Mouse (Mus musculus): Measurements from ENCODE around the gene Cryba4.

Cryba4 gene

DNA sequence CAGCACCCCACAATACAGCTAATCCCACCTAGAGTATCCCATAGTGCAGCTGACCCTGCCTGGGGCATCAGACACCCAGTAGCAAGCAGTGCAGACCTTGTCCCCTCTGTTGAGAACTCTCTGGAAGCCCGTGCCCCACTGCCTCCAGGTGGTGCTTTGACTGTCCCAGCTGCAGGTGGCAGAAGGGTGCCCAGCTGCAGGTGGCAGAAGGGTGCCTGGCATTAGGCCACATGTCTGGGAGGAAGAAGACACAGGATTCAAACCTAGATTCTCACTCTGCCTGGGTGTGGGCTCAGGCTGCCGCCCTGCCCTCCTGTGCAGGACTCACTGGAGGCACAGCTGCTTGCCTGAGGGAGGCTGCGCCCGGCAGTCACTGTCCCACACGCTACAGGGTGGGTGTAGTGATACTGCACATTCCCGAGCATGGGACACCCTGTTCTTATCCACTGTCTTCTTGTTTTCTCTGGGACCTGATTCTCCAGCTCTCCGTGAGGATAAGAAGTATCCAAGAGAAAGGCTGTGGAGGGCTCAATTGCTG lies 33.3 kb upstream of the Cryba4 start:
- DNase-seq, result no peak

GRCm38 (mm10) chr5:112284203-112284582 lies 31.9 kb upstream of the Cryba4 start:
- no peak for DNase-seq

DNA sequence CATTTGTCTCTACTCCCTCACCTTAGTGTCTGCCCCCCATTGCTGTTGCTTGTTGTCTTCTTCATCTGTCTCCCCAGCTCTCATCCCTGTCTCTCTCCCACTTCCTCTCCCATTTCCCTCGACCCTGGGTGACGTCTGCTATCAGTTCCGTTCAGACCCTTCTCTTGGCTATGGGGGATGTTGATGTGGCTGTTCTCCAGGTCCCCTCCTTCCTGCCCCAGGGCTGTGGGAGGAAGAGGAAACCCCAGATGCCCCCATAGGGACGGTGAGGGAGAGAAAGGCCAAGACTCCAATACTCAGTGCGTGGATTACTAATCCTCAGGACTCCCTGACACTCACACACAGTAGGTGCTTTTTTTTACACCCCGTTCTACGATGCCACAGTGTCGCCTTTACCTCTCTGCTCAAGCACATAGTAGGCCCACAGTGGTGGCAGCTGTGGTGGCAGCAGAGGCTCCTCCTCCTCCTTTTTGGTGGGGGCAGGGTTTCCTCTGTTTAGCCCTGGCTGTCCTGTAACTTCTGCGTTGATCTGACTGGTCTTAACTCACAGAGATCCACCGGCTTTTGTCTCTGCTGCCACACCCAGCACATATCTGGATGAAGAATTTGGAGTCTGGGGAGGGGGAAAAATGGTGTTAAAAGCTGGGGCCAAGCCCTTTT lies 31.4 kb upstream of the Cryba4 start:
- no peak for DNase-seq

DNA sequence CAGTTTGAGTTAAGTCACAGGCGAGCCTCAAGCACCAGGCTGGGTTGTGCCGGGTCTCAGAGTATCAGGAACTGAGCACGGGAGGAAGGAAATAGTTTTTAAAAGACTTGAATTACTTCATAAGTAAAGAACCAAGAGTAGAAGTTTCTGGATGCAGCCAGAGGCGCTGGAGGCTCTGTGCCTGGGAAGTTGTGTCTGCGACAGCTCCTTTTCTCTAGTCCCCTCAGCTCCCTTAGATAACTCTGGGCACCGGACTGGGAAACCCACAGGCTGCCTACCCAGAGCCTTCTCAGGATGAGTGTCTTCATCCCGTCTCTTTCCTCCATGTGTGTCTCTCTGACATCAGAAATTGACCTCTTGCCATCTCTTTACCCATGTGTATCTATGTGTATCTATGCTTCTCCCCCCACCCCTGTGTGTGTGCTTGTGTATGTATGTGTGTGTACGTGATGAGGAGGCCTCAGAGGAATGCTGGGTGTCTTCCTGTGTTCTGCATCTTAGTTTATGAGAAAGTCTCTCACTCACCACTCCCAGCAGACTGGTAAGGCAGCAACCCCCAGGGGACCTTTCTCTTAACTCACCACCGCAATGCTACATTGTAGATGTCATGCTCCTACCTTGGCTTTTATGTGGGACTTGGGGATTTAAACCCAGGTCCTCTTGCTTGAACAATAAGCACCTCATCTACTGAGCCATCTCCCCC lies 30.6 kb upstream of the Cryba4 start:
- DNase-seq, result no peak

- DNase-seq, result no peak
Observed at GRCm38 (mm10) chr5:112282123-112282779, 29.9 kb upstream of the Cryba4 start.

DNA sequence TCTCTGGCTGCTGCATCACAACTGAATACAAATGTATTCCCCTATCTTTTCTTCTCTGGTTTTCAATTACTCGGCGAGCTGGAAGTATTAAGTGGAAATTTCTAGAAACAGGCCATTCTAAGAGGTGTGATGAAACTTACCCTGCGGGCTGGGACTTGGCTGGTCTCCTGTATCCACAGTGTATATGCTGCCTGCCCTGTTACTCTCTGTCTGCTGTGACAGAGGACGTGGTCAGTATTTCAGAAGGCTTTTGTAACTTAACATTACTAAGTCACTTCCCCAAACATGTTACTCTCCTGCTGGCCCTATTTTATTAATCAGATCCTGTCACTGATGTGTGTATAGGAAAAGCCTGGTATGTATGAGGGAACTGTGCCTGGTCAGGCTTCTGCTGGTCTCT lies 29.4 kb upstream of the Cryba4 start:
- no peak for DNase-seq

DNA sequence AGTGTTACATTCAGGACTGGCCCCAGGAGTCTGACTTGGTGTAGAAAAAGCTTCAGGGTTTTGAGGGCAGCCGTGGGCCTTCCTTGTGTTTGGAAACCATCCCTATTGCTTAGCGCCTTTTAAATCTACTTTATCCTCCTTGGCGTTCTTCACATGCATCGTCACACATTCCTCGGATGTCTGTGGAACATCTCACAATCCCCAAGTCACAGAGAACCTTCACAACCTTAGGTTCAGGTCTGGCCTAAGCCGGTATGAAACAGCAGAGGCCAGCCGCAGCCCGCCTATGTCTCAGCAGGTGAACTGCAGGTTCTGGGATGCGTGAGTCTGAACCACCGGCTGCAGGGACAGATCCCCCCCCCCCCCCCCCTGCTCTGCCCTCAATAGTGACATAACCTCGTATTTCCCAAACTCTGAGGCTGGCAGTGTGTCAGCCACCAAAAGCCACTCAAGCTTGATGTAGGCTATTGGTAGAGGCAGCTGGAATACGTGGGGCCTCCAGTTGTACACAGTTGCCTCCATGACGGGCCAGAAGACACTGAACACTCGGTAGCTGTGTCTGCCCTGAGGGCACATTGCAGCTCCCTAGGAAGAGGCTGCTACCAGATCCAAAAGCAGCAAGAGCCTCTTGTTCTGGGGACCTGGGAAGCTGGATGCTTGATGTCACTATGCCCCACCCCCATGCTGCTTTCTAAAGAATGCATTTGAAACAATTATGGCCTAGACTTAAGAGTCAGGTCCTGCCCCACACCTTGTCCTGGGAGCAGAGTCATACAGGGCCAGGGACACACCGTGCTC lies 28.7 kb upstream of the Cryba4 start:
- DNase-seq, result no peak

GRCm38 (mm10) chr5:112280151-112280550 lies 27.8 kb upstream of the Cryba4 start:
- DNase-seq, result no peak

GRCm38 (mm10) chr5:112279181-112280021 lies 27.1 kb upstream of the Cryba4 start:
- no peak for DNase-seq

DNA sequence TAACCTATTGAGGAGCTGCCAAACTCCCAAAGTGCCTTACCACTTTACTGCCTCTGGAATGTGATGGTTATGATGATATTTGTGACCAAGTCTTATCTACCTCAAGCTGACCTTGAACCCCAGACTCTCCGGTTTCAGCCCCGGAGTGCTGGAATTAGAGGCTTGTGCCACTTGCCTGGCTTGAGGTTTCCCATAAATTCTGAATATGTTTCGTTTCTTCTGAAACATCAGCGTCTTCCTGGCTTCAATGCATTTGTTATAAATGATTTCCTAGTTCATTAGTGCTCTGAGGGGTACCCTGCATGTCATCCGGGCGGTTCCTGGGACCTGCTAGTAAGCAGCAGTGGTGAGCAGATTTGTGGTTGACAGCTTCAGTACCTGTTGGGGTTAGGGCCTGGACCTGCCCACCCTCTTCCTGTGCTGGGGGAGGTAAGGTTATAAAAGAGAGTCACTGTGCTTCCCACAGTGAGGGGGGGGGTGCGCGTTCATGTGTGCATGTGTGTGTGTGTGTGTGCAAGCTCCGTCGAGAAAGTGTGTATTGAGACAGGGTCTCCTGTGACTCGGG lies 25.7 kb upstream of the Cryba4 start:
- no peak for DNase-seq

GRCm38 (mm10) chr5:112276907-112277348 lies 24.6 kb upstream of the Cryba4 start:
- DNase-seq, result no peak

- DNase-seq, result peak; percentile 99
Observed at GRCm38 (mm10) chr5:112276267-112276873, 24.1 kb upstream of the Cryba4 start, which contains the start of gene Tpst2. TSS of gene Tpst2 (plus strand) at chr5:112276691.

- no peak for DNase-seq
Observed at GRCm38 (mm10) chr5:112275021-112275804, 22.9 kb upstream of the Cryba4 start.

DNA sequence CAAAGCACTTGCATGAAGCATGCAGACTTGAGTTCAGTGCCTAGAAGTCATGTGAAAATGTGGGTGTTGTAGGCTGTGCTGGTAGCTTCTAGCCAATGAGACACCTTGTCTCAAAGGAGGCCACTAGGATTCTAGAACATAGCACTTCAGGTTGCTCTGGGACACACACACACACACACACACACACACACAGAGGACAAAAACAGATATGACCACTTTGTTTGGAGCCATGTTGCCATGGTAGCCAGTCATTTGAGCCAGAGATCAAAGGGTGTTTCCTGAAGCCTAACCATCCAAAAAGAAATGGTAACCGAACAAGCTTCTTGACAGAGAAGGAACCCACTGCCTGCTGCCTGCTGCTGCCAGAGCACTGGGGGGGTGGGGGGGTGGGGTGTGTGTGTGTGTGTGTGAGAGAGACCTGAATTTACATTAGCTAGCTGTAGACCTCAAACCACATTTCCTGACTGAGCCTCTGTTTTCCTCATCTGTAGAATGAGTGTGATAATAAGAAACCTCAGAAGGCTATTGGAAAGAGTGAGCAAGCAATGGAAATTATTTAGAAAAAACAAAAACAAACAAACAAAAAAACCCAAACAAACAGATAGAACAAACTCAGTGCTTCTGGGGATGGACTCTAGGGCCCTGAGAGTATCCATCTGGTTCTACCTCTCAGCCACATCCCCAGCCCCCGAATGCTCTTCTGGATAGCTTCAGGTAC lies 21.6 kb upstream of the Cryba4 start:
- no peak for DNase-seq

GRCm38 (mm10) chr5:112272934-112273333 lies 20.6 kb upstream of the Cryba4 start:
- DNase-seq, result no peak

- DNase-seq, result peak; percentile 49
Observed at GRCm38 (mm10) chr5:112270764-112271541, 18.6 kb upstream of the Cryba4 start.

DNA sequence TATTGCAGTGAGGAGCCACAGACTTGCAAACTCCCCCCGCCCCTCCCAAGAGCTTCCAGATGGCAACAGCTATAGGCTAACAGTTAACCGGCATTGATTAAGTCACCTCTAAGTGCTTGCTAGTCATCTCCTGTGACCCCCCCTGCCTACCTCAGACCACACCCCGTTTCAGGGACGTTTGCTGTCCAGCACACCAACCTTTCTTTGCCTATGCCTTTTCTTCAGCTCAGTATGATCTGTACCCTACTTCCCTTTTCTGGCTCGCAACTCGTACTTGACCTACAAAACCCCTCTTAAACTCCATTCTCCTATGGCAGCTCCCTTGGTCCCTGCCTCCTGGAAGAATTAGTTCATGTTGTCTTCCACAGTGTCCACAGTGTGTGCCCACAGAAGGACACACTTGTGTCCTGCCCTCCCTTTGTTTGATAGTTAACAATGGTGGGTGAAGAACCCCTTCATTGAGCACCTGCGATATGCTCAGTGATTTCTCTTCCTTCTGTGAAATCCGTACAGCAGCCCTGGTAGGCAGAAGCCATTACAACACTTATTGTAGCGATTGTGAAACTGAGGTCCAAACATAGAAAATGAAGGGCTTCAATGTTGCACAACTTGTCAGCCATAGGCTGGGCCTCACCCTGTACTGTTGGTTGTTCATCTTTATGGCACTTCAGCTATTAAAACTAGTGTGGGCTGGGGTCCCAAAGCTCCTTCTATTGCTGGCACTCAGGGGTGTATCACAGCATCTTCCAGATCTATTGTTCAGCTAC lies 13.9 kb upstream of the Cryba4 start:
- DNase-seq, result no peak

DNA sequence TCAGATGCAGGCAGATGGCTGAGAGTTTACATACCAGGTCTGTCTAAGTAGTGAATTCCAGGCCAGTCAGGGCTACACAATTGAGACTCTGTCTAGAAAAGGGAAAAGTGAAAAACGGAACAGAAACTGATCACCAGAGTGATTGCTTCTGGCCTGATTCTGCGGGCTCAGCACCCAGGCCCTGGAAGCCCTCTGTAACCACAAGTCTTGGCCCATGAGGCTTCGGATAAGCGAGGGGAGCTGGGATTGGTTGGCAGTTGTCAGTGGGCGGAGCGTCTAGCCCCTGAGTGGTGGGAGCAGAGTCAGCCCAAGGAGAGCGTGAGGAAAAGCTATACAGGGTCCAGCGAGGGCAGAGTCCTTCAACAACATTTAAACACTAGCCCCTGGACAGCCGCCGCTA lies 13.2 kb upstream of the Cryba4 start:
- no peak for DNase-seq
